Mouse (Mus musculus) bone marrow macrophage, adult 2 months (primary cell): ENCODE results near the gene Dnajc21.

ENCODE experiments used
- CTCF ChIP-seq: IDR thresholded peaks from 2 replicates; pipeline ENCODE4 v1.5.1; 2012; ENCODE audit warnings: low read depth, mild to moderate bottlenecking, low read length, moderate library complexity
- POLR2A ChIP-seq: IDR thresholded peaks from 2 replicates; pipeline ENCODE4 v1.6.1; 2012; ENCODE audit warnings: mild to moderate bottlenecking, low read depth, low read length, borderline replicate concordance

DNA sequence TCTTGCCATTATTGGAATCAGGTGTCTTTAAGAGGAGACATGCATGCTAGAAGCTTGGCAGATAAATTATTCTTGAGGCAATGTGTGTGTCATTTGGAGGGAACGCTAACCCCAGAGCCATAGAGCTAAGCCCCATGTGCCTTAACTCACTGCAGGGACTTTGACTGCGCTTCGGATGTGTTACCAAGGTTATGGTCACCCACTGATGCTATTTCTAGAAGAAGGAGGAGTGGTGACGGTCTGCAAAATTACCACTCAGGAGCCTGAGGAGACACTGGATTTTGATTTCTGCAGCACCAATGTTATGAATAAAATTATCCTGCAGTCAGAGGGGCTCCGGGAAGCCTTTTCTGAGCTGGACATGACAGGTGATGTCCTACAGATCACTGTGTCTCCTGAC is 19.8 kb upstream of the Dnajc21 start:
- TF ChIP-seq CTCF (no peak), POLR2A (no peak)
